Mouse (Mus musculus) MEL (cell line): ENCODE measurements around the gene Lbh. TPM values are rescaled to one million over a fixed set of nuclear protein-coding genes. Genes with fewer than 3 reads are reported as not detected.

Experiments used
- DNase-seq: peaks from one replicate; pipeline ENCODE4 v3.0.0; 2011; ENCODE audit warnings: low read depth, low spot score
- H3K27ac ChIP-seq: 2 replicates; pipeline ENCODE4 v1.5.1; 2012; ENCODE audit warnings: low read depth, mild to moderate bottlenecking, control low read depth, low read length, moderate library complexity; ENCODE audit not compliant: control insufficient read depth
- H3K27me3 ChIP-seq, 2 experiments: fragments of 150-350 bp in 1 of 2; sonication (generic) in 1 of 2; 2 replicates each; pipeline ENCODE4 v1.6.1; 2012; ENCODE audit warnings: low read length in 2 of 2, mild to moderate bottlenecking in 2 of 2, improper control_type of control experiment in 1 of 2, moderate library complexity in 1 of 2; ENCODE audit not compliant: insufficient read depth in 2 of 2, control insufficient read depth in 1 of 2
- H3K36me3 ChIP-seq, 2 experiments: 2 replicates each; pipeline ENCODE4 v1.6.1; 2012 to 2014; ENCODE audit warnings: low read length in 2 of 2, improper control_type of control experiment in 1 of 2, inconsistent platforms in 1 of 2, mild to moderate bottlenecking in 1 of 2; ENCODE audit not compliant: insufficient read depth in 2 of 2, control insufficient read depth in 1 of 2
- H3K4me1 ChIP-seq, 2 experiments: fragments of 150-350 bp in 1 of 2; sonication (generic) in 1 of 2; 2 replicates each; pipeline ENCODE4 v1.6.1; 2012; ENCODE audit warnings: low read length in 2 of 2, improper control_type of control experiment in 1 of 2, mild to moderate bottlenecking in 1 of 2; ENCODE audit not compliant: insufficient read depth in 2 of 2, control insufficient read depth in 1 of 2
- H3K4me3 ChIP-seq, 2 experiments: fragments of 150-350 bp in 1 of 2; sonication (generic) in 1 of 2; 2 replicates each; pipeline ENCODE4 v1.5.1; 2012; ENCODE audit warnings: low read depth in 2 of 2, low read length in 2 of 2, mild to moderate bottlenecking in 2 of 2, moderate library complexity in 2 of 2, control low read depth in 1 of 2, improper control_type of control experiment in 1 of 2; ENCODE audit not compliant: control insufficient read depth in 1 of 2, insufficient read depth in 1 of 2
- H3K79me2 ChIP-seq: 2 replicates; pipeline ENCODE4 v1.6.1; 2012; ENCODE audit warnings: mild to moderate bottlenecking, low read length, moderate library complexity; ENCODE audit not compliant: control insufficient read depth, poor library complexity, insufficient read depth
- H3K9ac ChIP-seq: 2 replicates; pipeline ENCODE4 v1.6.1; 2012; ENCODE audit warnings: low read depth, mild to moderate bottlenecking, control low read depth, low read length, moderate library complexity; ENCODE audit not compliant: control insufficient read depth, poor library complexity, severe bottlenecking
- H3K9me3 ChIP-seq: fragments of 150-350 bp; sonication (generic); replicated peaks from 2 replicates; pipeline ENCODE4 v1.6.1; 2012; ENCODE audit warnings: mild to moderate bottlenecking, low read length, improper control_type of control experiment, moderate library complexity; ENCODE audit not compliant: insufficient read depth
- E2F4 ChIP-seq: IDR thresholded peaks from 2 replicates; pipeline ENCODE4 v1.6.1; 2011; ENCODE audit warnings: low read depth, low read length, improper control_type of control experiment, borderline replicate concordance
- ELF1 ChIP-seq: IDR thresholded peaks from 2 replicates; pipeline ENCODE4 v1.6.1; 2014; ENCODE audit warnings: low read depth, mild to moderate bottlenecking, inconsistent platforms, low read length, improper control_type of control experiment, moderate library complexity
- EP300 ChIP-seq, 2 experiments: IDR thresholded peaks; 2 replicates each; pipeline ENCODE4 v1.6.1; 2011; ENCODE audit warnings: improper control_type of control experiment in 2 of 2, low read length in 2 of 2, low read depth in 1 of 2, mild to moderate bottlenecking in 1 of 2
- ETS1 ChIP-seq: IDR thresholded peaks from 2 replicates; pipeline ENCODE4 v1.6.1; 2012; ENCODE audit warnings: low read depth, mild to moderate bottlenecking, inconsistent platforms, low read length, improper control_type of control experiment, moderate library complexity
- GATA1 ChIP-seq: IDR thresholded peaks from 2 replicates; pipeline ENCODE4 v1.6.1; 2011; ENCODE audit warnings: low read depth, low read length, improper control_type of control experiment
- KAT2A ChIP-seq: conservative IDR thresholded peaks from 2 replicates; pipeline ENCODE4 v1.6.1; 2012; ENCODE audit warnings: low read depth, low read length, improper control_type of control experiment, inconsistent platforms
- MAFK ChIP-seq: IDR thresholded peaks from 2 replicates; pipeline ENCODE4 v1.6.1; 2011; ENCODE audit warnings: low read depth, mild to moderate bottlenecking, low read length, improper control_type of control experiment, borderline replicate concordance
- MEF2A ChIP-seq: IDR thresholded peaks from 2 replicates; pipeline ENCODE4 v1.6.1; 2014; ENCODE audit warnings: low read depth, mild to moderate bottlenecking, inconsistent platforms, low read length, improper control_type of control experiment; ENCODE audit not compliant: poor library complexity, insufficient replicate concordance, severe bottlenecking; ENCODE audit errors: extremely low read depth
- MYC ChIP-seq: IDR thresholded peaks from 2 replicates; pipeline ENCODE4 v1.6.1; 2011; ENCODE audit warnings: low read depth, mild to moderate bottlenecking, low read length, improper control_type of control experiment, moderate library complexity
- NRF1 ChIP-seq: IDR thresholded peaks from 2 replicates; pipeline ENCODE4 v1.6.1; 2014; ENCODE audit warnings: low read depth, mild to moderate bottlenecking, inconsistent platforms, low read length, improper control_type of control experiment, moderate library complexity; ENCODE audit not compliant: poor library complexity, insufficient read depth, severe bottlenecking
- POLR2AphosphoS2 ChIP-seq: IDR thresholded peaks from 2 replicates; pipeline ENCODE4 v1.6.1; 2011; ENCODE audit warnings: low read length, improper control_type of control experiment
- POLR2AphosphoS5 ChIP-seq: IDR thresholded peaks from 2 replicates; pipeline ENCODE4 v1.6.1; 2012; ENCODE audit warnings: low read depth, borderline replicate concordance, mild to moderate bottlenecking, inconsistent platforms, low read length, moderate library complexity, mixed read lengths
- RAD21 ChIP-seq: IDR thresholded peaks from 2 replicates; pipeline ENCODE4 v1.6.1; 2011; ENCODE audit warnings: mild to moderate bottlenecking, low read depth, low read length, improper control_type of control experiment
- RCOR1 ChIP-seq: IDR thresholded peaks from 2 replicates; pipeline ENCODE4 v1.6.1; 2012; ENCODE audit warnings: low read depth, mild to moderate bottlenecking, inconsistent platforms, low read length, improper control_type of control experiment
- SIN3A ChIP-seq: IDR thresholded peaks from 2 replicates; pipeline ENCODE4 v1.6.1; 2012; ENCODE audit warnings: low read length, improper control_type of control experiment, inconsistent platforms
- TBP ChIP-seq: IDR thresholded peaks from 2 replicates; pipeline ENCODE4 v1.8.0; 2011; ENCODE audit warnings: low read depth, low read length, improper control_type of control experiment
- USF1 ChIP-seq: IDR thresholded peaks from 2 replicates; pipeline ENCODE4 v1.6.1; 2014; ENCODE audit warnings: low read depth, mild to moderate bottlenecking, inconsistent platforms, low read length, improper control_type of control experiment, moderate library complexity
- USF2 ChIP-seq, 2 experiments: IDR thresholded peaks; 2 replicates each; pipeline ENCODE4 v1.6.1; 2011 to 2012; ENCODE audit warnings: improper control_type of control experiment in 2 of 2, low read length in 2 of 2, borderline replicate concordance in 1 of 2, inconsistent platforms in 1 of 2, low read depth in 1 of 2, mild to moderate bottlenecking in 1 of 2; ENCODE audit not compliant: insufficient read depth in 1 of 2
- ZC3H11A ChIP-seq: IDR thresholded peaks from 2 replicates; pipeline ENCODE4 v1.6.1; 2012; ENCODE audit warnings: low read depth, mild to moderate bottlenecking, inconsistent platforms, low read length, improper control_type of control experiment
- ZMIZ1 ChIP-seq: IDR thresholded peaks from 2 replicates; pipeline ENCODE4 v1.6.1; 2012; ENCODE audit warnings: low read depth, mild to moderate bottlenecking, inconsistent platforms, low read length, improper control_type of control experiment, moderate library complexity
- ZNF384 ChIP-seq: IDR thresholded peaks from 2 replicates; pipeline ENCODE4 v1.6.1; 2012; ENCODE audit warnings: low read depth, mild to moderate bottlenecking, inconsistent platforms, low read length, improper control_type of control experiment
- polyA plus RNA-seq, 2 experiments: library from polyadenylated mRNA; stranded (reverse) in 1 of 2; unstranded in 1 of 2; fragments of >175 nt in 1 of 2; fragments of >200 nt in 1 of 2; gene quantifications; 2 replicates each; pipeline versions ENCODE4 v1.2.1 to v1.2.4; 2012; ENCODE audit warnings: low replicate concordance in 2 of 2, low read depth in 1 of 2; ENCODE audit not compliant: insufficient read length in 2 of 2, insufficient read depth in 1 of 2, missing spikeins in 1 of 2
- total RNA-seq: library from RNA; depleted of rRNA; stranded (reverse); fragments of 300-350 nt; gene quantifications from 2 replicates; pipeline ENCODE4 v1.2.3, GENCODE M21; 2012

Gene Lbh
- total and polyA plus RNA-seq, 3 experiments: not detected

GRCm38 (mm10) chr17:72948119-72948518 lies 30.0 kb downstream of the Lbh start:
- Histone ChIP-seq H3K9ac (no peak overlapping the region), H3K4me1 (no peaks in the 10 kb centered on the region), H3K79me2 (no peaks in the 10 kb centered on the region), H3K36me3 (no peaks in the 10 kb centered on the region), H3K4me3 (no peak overlapping the region), H3K9me3 (no peaks in the 10 kb centered on the region), H3K27ac (no peak overlapping the region), H3K27me3 (no peaks in the 10 kb centered on the region)
- no peak for DNase-seq
- TF ChIP-seq MAFK: no peak
- TF ChIP-seq ZC3H11A: no peak
- TF ChIP-seq RCOR1: no peak
- no peak for TF ChIP-seq USF2 (IDR thresholded peaks at IDR 0.05; ENCODE audit: borderline replicate concordance in 1 of 2, insufficient read depth in 1 of 2, low read depth in 1 of 2, low read length in 2 of 2)
- no peak for TF ChIP-seq MEF2A
- TF ChIP-seq SIN3A: no peak
- TF ChIP-seq GATA1: no peak
- TF ChIP-seq USF1: no peak
- TF ChIP-seq MYC: no peak
- no peak for TF ChIP-seq NRF1
- no peak for TF ChIP-seq ZNF384
- TF ChIP-seq TBP: no peak
- TF ChIP-seq ZMIZ1: no peak
- TF ChIP-seq RAD21: no peak
- TF ChIP-seq POLR2AphosphoS2: no peak
- TF ChIP-seq POLR2AphosphoS5: no peak

- no peaks in the 10 kb centered on the region for H3K4me1 ChIP-seq
- no peaks in the 10 kb centered on the region for H3K36me3 ChIP-seq
- TF ChIP-seq KAT2A (no peak), EP300 (IDR thresholded peaks at IDR 0.05; ENCODE audit: low read depth in 1 of 2, low read length in 2 of 2) (no peak), E2F4 (no peak), ELF1 (no peak), ETS1 (no peak)
- no peaks in the 10 kb centered on the region for H3K9me3 ChIP-seq
- H3K9ac ChIP-seq: no peak overlapping the region
- H3K4me3 ChIP-seq: no peak overlapping the region
- H3K27ac ChIP-seq: no peak overlapping the region
- no peak for DNase-seq
- no peaks in the 10 kb centered on the region for H3K27me3 ChIP-seq
- no peaks in the 10 kb centered on the region for H3K79me2 ChIP-seq
Measured at GRCm38 (mm10) chr17:72949247-72949701, 31.2 kb downstream of the Lbh start.
